Mouse (Mus musculus) limb, embryonic 14.5 days (tissue): ENCODE results near the gene Mzt1. TPM values are rescaled to one million over a fixed set of nuclear protein-coding genes. Genes with fewer than 3 reads are reported as not detected.

ENCODE experiments used
- ATAC-seq: fragments of 200-750 bp; cut with Nextera tagmentation; 2 replicates; pipeline ENCODE4 v1.8.0; 2017; ENCODE audit warnings: low read depth, moderate number of reproducible peaks, moderate TSS enrichment; ENCODE audit not compliant: low FRiP score
- DNase-seq: peaks from one replicate; pipeline ENCODE4 v3.0.0-alpha.2; 2015; ENCODE audit warnings: low spot score
- H3K27ac ChIP-seq: fragments of 300-500 bp; sonication (generic); replicated peaks from 2 replicates; pipeline ENCODE4 v1.5.1; 2014; ENCODE audit warnings: low read depth, mild to moderate bottlenecking, low read length, moderate library complexity, mixed read lengths
- H3K27me3 ChIP-seq: fragments of 300-500 bp; sonication (generic); 2 replicates; pipeline ENCODE4 v1.6.1; 2014; ENCODE audit warnings: low read length, mixed read lengths; ENCODE audit not compliant: control insufficient read depth, insufficient read depth
- H3K36me3 ChIP-seq: fragments of 300-500 bp; sonication (generic); 2 replicates; pipeline ENCODE4 v1.6.1; 2014; ENCODE audit warnings: mild to moderate bottlenecking, low read length, moderate library complexity, mixed read lengths; ENCODE audit not compliant: control insufficient read depth, insufficient read depth
- H3K4me1 ChIP-seq: fragments of 300-500 bp; sonication (generic); 2 replicates; pipeline ENCODE4 v1.6.1; 2014; ENCODE audit warnings: antibody characterized with exemption, low read length, mixed read lengths; ENCODE audit not compliant: control insufficient read depth, insufficient read depth
- H3K4me2 ChIP-seq: fragments of 300-500 bp; sonication (generic); replicated peaks from 2 replicates; pipeline ENCODE4 v1.6.1; 2014; ENCODE audit warnings: low read depth, mild to moderate bottlenecking, low read length, moderate library complexity; ENCODE audit not compliant: severe bottlenecking
- H3K4me3 ChIP-seq: fragments of 300-500 bp; sonication (generic); replicated peaks from 2 replicates; pipeline ENCODE4 v1.5.1; 2014; ENCODE audit warnings: low read length
- H3K9ac ChIP-seq: fragments of 300-500 bp; sonication (generic); 2 replicates; pipeline ENCODE4 v1.6.1; 2014; ENCODE audit warnings: mild to moderate bottlenecking, low read depth, low read length, moderate library complexity; ENCODE audit not compliant: severe bottlenecking
- H3K9me3 ChIP-seq: fragments of 300-500 bp; sonication (generic); 2 replicates; pipeline ENCODE4 v1.6.1; 2016; ENCODE audit warnings: low read length; ENCODE audit not compliant: control insufficient read depth
- POLR2A ChIP-seq: fragments of 200-500 bp; IDR thresholded peaks from 2 replicates; pipeline ENCODE4 v1.8.0; 2012; ENCODE audit warnings: inconsistent platforms, mild to moderate bottlenecking, moderate library complexity, borderline replicate concordance; ENCODE audit not compliant: insufficient read depth, insufficient read length; ENCODE audit errors: extremely low read depth
- WGBS: fragments of 180-500 bp; shearing (Covaris S2); extraction: QIAGEN DNeasy Blood & Tissue Kit; methylation state at CpG from one replicate; pipeline ENCODE4 v1.1.7; 2014; 5-methylcytosine and 5-hydroxymethylcytosine counted together
- polyA plus RNA-seq, 2 experiments: library from polyadenylated mRNA; depleted of rRNA in 1 of 2; stranded (reverse) in 1 of 2; unstranded in 1 of 2; fragments of >200 nt; fragmentation: Nextera tagmentation in 1 of 2; extraction: Ambion mirVana in 1 of 2; gene quantifications; 2 replicates each; pipeline versions ENCODE4 v1.2.1 to v1.2.3; 2012 to 2014

Mzt1 gene
- polyA plus RNA-seq, 2 experiments, result 44.3 to 56.0 TPM

GRCm38 (mm10) chr14:99058959-99059586 is 13.1 kb upstream of the Mzt1 start:
- WGBS, result 87% methylated on average over 7 of the region's 7 CpGs
- ATAC-seq (no peak), DNase-seq (no peak)
- Histone ChIP-seq H3K4me3 (no peak overlapping the region), H3K27ac (no peak overlapping the region), H3K4me1 (no peaks in the 10 kb centered on the region), H3K9ac (no peak overlapping the region), H3K9me3 (no peaks in the 10 kb centered on the region), H3K4me2 (no peak overlapping the region), H3K27me3 (no peaks in the 10 kb centered on the region), H3K36me3 (peaks cover 68% of the 10 kb centered on the region)
- no peak for TF ChIP-seq POLR2A

GRCm38 (mm10) chr14:99046782-99047181 is 848 bp upstream of the Mzt1 start:
- Histone ChIP-seq H3K9me3 (no peaks in the 10 kb centered on the region), H3K27ac (peak overlapping the region; percentile 91; the same call in 1 of the 2 replicates), H3K36me3 (peaks cover 16% of the 10 kb centered on the region; the same call in 1 of the 2 replicates), H3K4me1 (peaks cover 14% of the 10 kb centered on the region), H3K4me2 (peak overlapping the region; percentile 67), H3K27me3 (no peaks in the 10 kb centered on the region), H3K9ac (peak overlapping the region; percentile 95), H3K4me3 (peak overlapping the region; percentile 98)
- no peak for TF ChIP-seq POLR2A
- under 1% methylated on average over 15 of the region's 15 CpGs for WGBS
- DNase-seq, result peak; percentile 39
- no peak for ATAC-seq

- Histone ChIP-seq H3K9ac (peak overlapping the region; percentile 95), H3K9me3 (no peaks in the 10 kb centered on the region), H3K4me3 (peak overlapping the region; percentile 98), H3K36me3 (0 out of 2 replicates have a peak, but pooled peaks cover 4% of the 10 kb centered on the region), H3K27me3 (no peaks in the 10 kb centered on the region), H3K4me2 (peak overlapping the region; percentile 68), H3K27ac (peak overlapping the region; percentile 91), H3K4me1 (peaks cover 14% of the 10 kb centered on the region)
- 3% methylated on average over 53 of the region's 70 CpGs for WGBS
- DNase-seq (no peak), ATAC-seq (peak; percentile 5)
- no peak for TF ChIP-seq POLR2A
These were observed 430 bp downstream of the Mzt1 start for GRCm38 (mm10) chr14:99045378-99046030.

- DNase-seq (no peak), ATAC-seq (no peak)
- Histone ChIP-seq H3K9me3 (no peaks in the 10 kb centered on the region), H3K4me2 (peak overlapping the region; percentile 68), H3K27ac (no peak overlapping the region), H3K4me3 (peak overlapping the region; percentile 98), H3K36me3 (no peaks in the 10 kb centered on the region), H3K9ac (peak overlapping the region; percentile 95), H3K4me1 (peaks cover 14% of the 10 kb centered on the region), H3K27me3 (no peaks in the 10 kb centered on the region)
- no peak for TF ChIP-seq POLR2A
- WGBS, result 7% methylated on average over 5 of the region's 5 CpGs
These were observed 1.2 kb downstream of the Mzt1 start for GRCm38 (mm10) chr14:99044718-99045117.

- 43% methylated on average over 10 of the region's 10 CpGs for WGBS
- peak overlapping the region; percentile 98 for H3K4me3 ChIP-seq
- ATAC-seq (no peak), DNase-seq (no peak)
- no peak for TF ChIP-seq POLR2A
- peaks cover 14% of the 10 kb centered on the region for H3K4me1 ChIP-seq
- H3K27me3 ChIP-seq, result no peaks in the 10 kb centered on the region
- no peaks in the 10 kb centered on the region for H3K9me3 ChIP-seq
- peaks cover 5% of the 10 kb centered on the region; the same call in 1 of the 2 replicates for H3K36me3 ChIP-seq
- H3K4me2 ChIP-seq, result peak overlapping the region; percentile 68
- 0 out of 2 replicates have a peak overlapping the region, but pooled peaks have one; percentile 95 for H3K9ac ChIP-seq
- H3K27ac ChIP-seq, result no peak overlapping the region
These were observed 1.8 kb downstream of the Mzt1 start for GRCm38 (mm10) chr14:99044096-99044495.
